Mouse (Mus musculus) erythroblast, embryonic 14.5 days (primary cell): ENCODE data around the gene Dip2c.

Experiments used
- GATA1 ChIP-seq: IDR thresholded peaks from 2 replicates; pipeline ENCODE4 v1.6.1; 2012; ENCODE audit warnings: low read length, inconsistent platforms, mixed read lengths
- TAL1 ChIP-seq: IDR thresholded peaks from 3 replicates; pipeline ENCODE4 v1.6.1; 2012; ENCODE audit warnings: low read length, inconsistent platforms, mixed read lengths

- no peak for TF ChIP-seq GATA1
- no peak for TF ChIP-seq TAL1
These were observed 14.6 kb upstream of the Dip2c start for GRCm38 (mm10) chr13:9261748-9262147.
